In genomic region chr7:135139153-135139612, GRCm38 (mm10) we compare ENCODE assay signal across 8 mouse cellular contexts.
DNase-seq lines count a peak whose midpoint lies in the region; ATAC-seq and TF ChIP-seq lines count a peak whose summit lies in the region.
"Had no signal": no experiment of that assay in that cellular context is flagged by ENCODE, and none has a peak within 500 bp of the region (broad histone marks: within the 10 kb centered on the region; RNA-seq: fewer than 3 reads in every experiment).

No protein-coding gene starts in this region.

- H3K4me3 ChIP-seq in stomach, postnatal 0 days (ENCODE audit: low read depth, low read length) = no peak overlapping the region
- no peak overlapping the region for H3K4me3 ChIP-seq in liver, embryonic 12.5 days

- no peaks in the 10 kb centered on the region; the same call in none of the 2 replicates for H3K36me3 ChIP-seq in stomach, postnatal 0 days (ENCODE audit: control insufficient read depth, insufficient read depth, low read length)
- H3K36me3 ChIP-seq in liver, embryonic 12.5 days = no peaks in the 10 kb centered on the region

- peak; percentile 86 for ATAC-seq in stomach, postnatal 0 days (ENCODE audit: low FRiP score, low TSS enrichment)
- no peak for ATAC-seq in liver, embryonic 12.5 days

- no peak overlapping the region for H3K9ac ChIP-seq in stomach, postnatal 0 days (ENCODE audit: low read length)
- H3K9ac ChIP-seq in liver, embryonic 12.5 days = no peak overlapping the region

- H3K27ac ChIP-seq in stomach, postnatal 0 days (replicated peaks) = no peak overlapping the region
- no peak overlapping the region for H3K27ac ChIP-seq in liver, embryonic 12.5 days
- H3K27ac ChIP-seq: macrophage had no signal

- no peak for TF ChIP-seq EP300 in stomach, postnatal 0 days (optimal IDR thresholded peaks at IDR 0.05)

- no peaks in the 10 kb centered on the region for H3K27me3 ChIP-seq in stomach, postnatal 0 days (ENCODE audit: control insufficient read depth, insufficient read depth, low read length)
- H3K27me3 ChIP-seq in liver, embryonic 12.5 days (replicated peaks) = no peaks in the 10 kb centered on the region

- no peaks in the 10 kb centered on the region for H3K9me3 ChIP-seq in stomach, postnatal 0 days (ENCODE audit: control insufficient read depth, low read length)
- no peaks in the 10 kb centered on the region for H3K9me3 ChIP-seq in liver, embryonic 12.5 days (replicated peaks)

- no peak for TF ChIP-seq CTCF in stomach, postnatal 0 days (IDR thresholded peaks at IDR 0.05; ENCODE audit: low read depth)

- DNase-seq in right cerebral cortex, postnatal 10 days (ENCODE audit: low spot score in 2 of 2) = peak; percentile 42 to 67
- no peak for DNase-seq in right cerebral cortex, postnatal 14 days
- peak; percentile 44 for DNase-seq in embryo, embryonic 11 days
- peak; percentile 8 for DNase-seq in layer of hippocampus, adult 9-11 months
- DNase-seq in stomach, postnatal 0 days (ENCODE audit: low spot score) = peak; percentile 51
- DNase-seq in T-cell, adult 2 months (ENCODE audit: low spot score) = no peak

- WGBS in stomach, postnatal 0 days = 40% methylated on average over 5 of the region's 5 CpGs
- WGBS in liver, embryonic 12.5 days (ENCODE audit: insufficient replicate concordance) = 57% methylated on average over 5 of the region's 5 CpGs

- H3K4me2 ChIP-seq in stomach, postnatal 0 days (replicated peaks; ENCODE audit: low read depth) = no peak overlapping the region
- H3K4me2 ChIP-seq in liver, embryonic 12.5 days = no peak overlapping the region

- H3K4me1 ChIP-seq in stomach, postnatal 0 days (replicated peaks; ENCODE audit: control insufficient read depth, insufficient read depth) = no peaks in the 10 kb centered on the region
- no peaks in the 10 kb centered on the region for H3K4me1 ChIP-seq in liver, embryonic 12.5 days

Comparison
In these comparisons a context has a peak if more than half of its experiments do, and no peak if none do; other contexts are left out.
1. DNase-seq: peak in right cerebral cortex, postnatal 10 days (2 of 2), embryo, embryonic 11 days (single experiment), layer of hippocampus, adult 9-11 months (single experiment) and stomach, postnatal 0 days (single experiment); none in right cerebral cortex, postnatal 14 days (single experiment) and T-cell, adult 2 months (single experiment).